Mouse (Mus musculus): ENCODE measurements around the gene Fcer1g. TPM values are rescaled to one million over a fixed set of nuclear protein-coding genes. Genes with fewer than 3 reads are reported as not detected.
"Not testable (repeated sequence)": the region's sequence is repeated elsewhere in the genome, so short reads cannot be mapped to it uniquely, and the experiment has no call there.

Fcer1g gene
- total RNA-seq, 4 experiments from 2014 or later: 0.85 to 3.1 (median 2.3) TPM

DNA sequence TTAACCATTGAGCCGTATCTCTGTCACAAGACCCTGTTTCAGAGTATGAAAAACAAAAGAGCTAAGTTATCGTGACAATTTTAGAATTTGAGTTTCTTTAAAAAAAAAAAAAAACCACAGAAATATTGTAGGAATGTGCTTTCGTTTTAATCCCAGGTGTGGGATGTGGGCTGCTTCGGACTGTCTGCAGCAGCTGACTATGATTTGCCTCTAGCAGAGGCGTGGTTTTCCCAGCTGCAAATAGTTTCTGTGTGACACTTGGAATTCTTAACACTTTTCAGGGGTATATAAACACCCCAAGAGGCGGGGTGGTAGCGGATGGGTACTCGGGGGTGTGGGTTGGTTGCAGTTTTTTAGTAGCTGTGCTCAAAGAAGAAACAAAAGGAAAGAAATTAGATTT, 11.2 kb upstream of the Fcer1g start:
- DNase-seq (ENCODE audit: low spot score in 2 of 2): no peak

- not testable (repeated sequence) for DNase-seq (ENCODE audit: low spot score in 2 of 2)
These were observed 7.8 kb upstream of the Fcer1g start for GRCm38 (mm10) chr1:171241952-171242351.

DNA sequence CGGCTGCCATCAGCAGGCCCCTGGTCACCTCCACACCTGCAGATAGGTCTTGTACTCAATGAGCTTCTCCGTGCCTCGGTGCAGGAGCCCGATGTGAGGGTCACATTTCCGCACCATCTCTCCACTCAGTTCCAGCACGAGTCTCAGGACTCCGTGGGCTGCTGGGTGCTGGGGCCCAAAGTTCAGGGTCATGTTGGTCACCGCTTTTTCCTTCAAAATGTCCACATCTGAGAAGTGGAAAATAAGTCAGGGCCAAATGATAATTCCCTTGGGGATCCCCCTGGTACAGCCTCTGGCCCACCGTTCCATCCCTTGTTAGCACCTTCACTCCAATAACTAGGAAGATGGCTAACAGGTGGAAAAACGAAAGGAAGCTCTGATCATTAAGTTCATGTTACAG, 6.7 kb upstream of the Fcer1g start:
- DNase-seq (ENCODE audit: low spot score in 2 of 2): no peak

- DNase-seq (ENCODE audit: low spot score in 2 of 2): peak; percentile 60 to 66
These were observed 6.0 kb upstream of the Fcer1g start for GRCm38 (mm10) chr1:171239992-171240744.

DNA sequence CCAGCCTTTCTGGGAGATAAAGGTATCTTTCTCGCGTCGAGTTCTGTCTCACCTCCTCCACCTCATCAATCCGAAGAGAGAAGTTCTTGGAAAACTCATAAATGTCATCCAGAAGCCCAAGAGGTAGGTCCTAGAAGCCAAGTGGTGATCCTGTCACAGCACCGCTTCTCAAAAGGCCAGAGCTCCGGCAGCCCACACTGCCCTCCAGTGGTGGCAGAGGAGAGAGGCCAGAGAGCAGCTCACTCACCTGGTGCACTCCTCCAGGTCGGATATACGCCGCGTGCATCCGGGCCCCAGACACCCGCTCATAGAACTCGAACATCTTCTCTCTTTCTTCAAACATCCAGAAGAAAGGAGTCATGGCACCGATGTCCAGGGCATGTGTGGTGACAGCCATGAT, 4.3 kb upstream of the Fcer1g start:
- peak; percentile 57 to 58 for DNase-seq (ENCODE audit: low spot score in 2 of 2)

- no peak for DNase-seq (ENCODE audit: low spot score in 2 of 2)
These were observed 3.3 kb upstream of the Fcer1g start for GRCm38 (mm10) chr1:171237438-171237837.

- DNase-seq (ENCODE audit: low spot score in 2 of 2): no peak
These were observed 1.6 kb upstream of the Fcer1g start for GRCm38 (mm10) chr1:171235791-171236190.

DNA sequence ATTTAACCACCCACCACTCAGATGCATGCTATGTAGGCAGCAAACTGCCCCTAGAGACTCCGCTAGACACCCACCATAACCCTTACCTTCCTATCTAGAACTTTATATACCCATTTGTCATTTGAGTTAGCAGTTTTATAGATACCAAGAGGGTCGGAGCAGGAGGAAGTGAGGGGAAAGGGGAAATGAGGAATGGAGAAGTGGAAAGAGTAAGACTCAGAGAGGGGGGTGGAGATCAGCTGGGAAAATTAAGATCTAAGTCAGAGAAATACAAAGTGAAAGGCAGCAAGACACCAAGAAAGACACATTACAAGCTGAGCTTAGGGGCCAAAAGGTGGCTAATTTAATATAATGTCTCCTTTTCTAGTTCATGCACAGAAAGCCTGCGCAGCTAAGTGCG, 373 bp upstream of the Fcer1g start:
- no peak for DNase-seq (ENCODE audit: low spot score in 2 of 2)

- no peak for DNase-seq (ENCODE audit: low spot score in 2 of 2)
These were observed 1.1 kb downstream of the Fcer1g start for GRCm38 (mm10) chr1:171232800-171233730.

GRCm38 (mm10) chr1:171232348-171232747, 1.8 kb downstream of the Fcer1g start:
- DNase-seq (ENCODE audit: low spot score in 2 of 2): no peak

DNA sequence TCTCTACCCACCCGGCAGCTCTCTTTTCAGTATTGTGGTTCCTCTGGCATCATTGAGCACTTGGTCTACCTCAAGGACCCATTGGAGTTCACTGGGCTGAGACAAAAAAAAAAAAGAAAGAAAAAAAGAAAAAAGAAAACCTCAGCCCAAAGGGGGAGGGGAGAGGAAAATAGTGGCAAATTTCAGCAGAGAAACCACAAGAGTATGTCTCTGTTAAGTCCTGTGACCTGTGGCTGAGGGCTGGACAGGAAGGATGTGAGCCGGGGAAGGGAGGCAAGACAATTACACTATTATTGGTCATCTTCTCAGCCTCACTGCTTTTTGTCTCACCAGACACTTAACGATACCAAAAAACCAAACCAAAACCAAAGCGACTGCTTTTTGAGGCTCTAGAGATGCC, 2.3 kb downstream of the Fcer1g start:
- no peak for DNase-seq (ENCODE audit: low spot score in 2 of 2)

- no peak for DNase-seq (ENCODE audit: low spot score in 2 of 2)
These were observed 4.0 kb downstream of the Fcer1g start for GRCm38 (mm10) chr1:171230215-171230614.

GRCm38 (mm10) chr1:171229750-171230149, 4.4 kb downstream of the Fcer1g start:
- DNase-seq (ENCODE audit: low spot score in 2 of 2): no peak

- no peak for DNase-seq (ENCODE audit: low spot score in 2 of 2)
These were observed 6.3 kb downstream of the Fcer1g start for GRCm38 (mm10) chr1:171227879-171228278.

GRCm38 (mm10) chr1:171226780-171227179, 7.4 kb downstream of the Fcer1g start:
- no peak for DNase-seq (ENCODE audit: low spot score in 2 of 2)

DNA sequence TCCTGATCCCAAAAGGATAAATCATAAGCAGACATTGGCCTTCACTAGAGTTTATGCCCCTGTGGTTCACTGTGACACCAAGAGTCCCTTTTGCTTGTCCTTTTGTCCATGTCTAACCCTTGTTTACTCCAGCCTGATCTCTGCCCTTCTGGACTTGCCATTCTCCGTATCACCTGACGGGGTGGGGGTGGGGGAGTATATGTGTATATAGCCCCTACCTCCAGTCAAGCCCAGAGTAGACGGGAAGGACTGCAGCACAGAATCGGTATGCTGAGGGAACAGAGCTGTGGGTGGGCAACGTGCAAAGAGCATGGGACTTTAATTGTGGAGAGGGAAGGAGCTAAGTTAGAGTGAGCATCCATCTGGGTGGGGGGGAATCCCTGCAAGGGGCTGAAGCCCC, 9.3 kb downstream of the Fcer1g start, which contains the start of gene Apoa2:
Gene Apoa2, plus strand, starts transcription at position 198 of the 400 bp plus-strand sequence.
- DNase-seq (ENCODE audit: low spot score in 2 of 2): no peak

- no peak for DNase-seq (ENCODE audit: low spot score in 2 of 2)
These were observed 10.4 kb downstream of the Fcer1g start for GRCm38 (mm10) chr1:171223796-171224195.

- no peak for DNase-seq (ENCODE audit: low spot score in 2 of 2)
These were observed 11.0 kb downstream of the Fcer1g start for GRCm38 (mm10) chr1:171223168-171223567.

GRCm38 (mm10) chr1:171222238-171223155, 11.7 kb downstream of the Fcer1g start, which contains the start of gene Tomm40l:
Gene Tomm40l, minus strand, starts transcription at chr1:171222514.
- peak; percentile 93 to 97 for DNase-seq (ENCODE audit: low spot score in 2 of 2)

DNA sequence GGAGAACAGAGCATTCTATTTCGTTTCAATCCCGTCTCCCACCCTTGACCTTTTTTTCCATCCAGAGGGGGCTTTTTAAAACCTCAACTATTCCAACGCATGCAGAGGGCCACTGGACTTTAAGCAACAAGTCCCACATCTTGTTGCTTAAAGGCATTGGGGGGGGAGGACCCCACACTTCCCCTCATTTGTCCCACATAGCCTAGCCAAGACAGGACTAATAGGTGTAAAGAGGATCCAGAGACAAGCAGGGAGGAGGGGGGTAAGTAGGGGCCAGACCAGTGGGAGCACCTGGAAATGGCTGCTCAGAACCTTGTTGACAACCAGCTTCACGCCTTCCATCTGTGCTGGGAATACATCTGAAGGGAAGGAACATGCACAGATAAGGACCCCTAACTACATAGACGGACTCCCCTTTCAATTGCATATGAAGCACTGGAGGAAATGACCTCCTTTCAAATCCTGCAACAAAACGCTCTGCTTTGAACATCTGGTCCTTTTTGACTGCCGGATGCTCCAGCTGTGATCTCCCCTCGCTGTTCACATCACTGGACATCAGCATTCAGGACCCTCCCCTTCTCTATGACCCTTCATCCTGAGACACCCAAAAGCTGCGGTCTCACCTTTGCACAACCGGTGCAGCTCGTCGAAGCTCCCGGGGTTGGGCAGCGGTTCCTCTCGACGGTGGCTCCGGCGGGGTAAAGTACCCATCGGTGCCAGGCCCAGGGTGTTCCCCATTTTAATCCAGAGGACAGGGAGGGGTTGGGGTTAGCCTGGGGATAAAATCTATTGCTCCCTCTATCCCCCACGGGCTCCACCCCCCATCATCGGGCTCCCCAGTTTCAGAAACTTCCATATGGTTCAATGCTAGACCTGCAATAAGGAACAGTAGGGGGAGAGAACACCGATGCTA, 12.6 kb downstream of the Fcer1g start:
- DNase-seq (ENCODE audit: low spot score in 2 of 2): no peak

Data from gastrocnemius, adult 8-10 months (tissue).